Mouse (Mus musculus) hindbrain, embryonic 16.5 days (tissue): ENCODE results near the gene Gm17660. TPM values are rescaled to one million over a fixed set of nuclear protein-coding genes. Genes with fewer than 3 reads are reported as not detected.

Source experiments
- ATAC-seq: fragments of 200-750 bp; cut with Nextera tagmentation; 2 replicates; pipeline ENCODE4 v1.8.0; 2017; ENCODE audit warnings: moderate TSS enrichment, moderate library complexity
- H3K27ac ChIP-seq: fragments of 300-500 bp; sonication (generic); 2 replicates; pipeline ENCODE4 v1.5.1; 2014; ENCODE audit warnings: low read depth, mild to moderate bottlenecking, control low read depth, low read length, moderate library complexity
- H3K27me3 ChIP-seq: fragments of 300-500 bp; sonication (generic); replicated peaks from 2 replicates; pipeline ENCODE4 v1.6.1; 2014; ENCODE audit warnings: low read length; ENCODE audit not compliant: control insufficient read depth, insufficient read depth
- H3K36me3 ChIP-seq: fragments of 300-500 bp; sonication (generic); 2 replicates; pipeline ENCODE4 v1.6.1; 2014; ENCODE audit warnings: mild to moderate bottlenecking, low read length, moderate library complexity, mixed read lengths; ENCODE audit not compliant: control insufficient read depth, insufficient read depth
- H3K4me1 ChIP-seq: fragments of 300-500 bp; sonication (generic); 2 replicates; pipeline ENCODE4 v1.6.1; 2014; ENCODE audit warnings: low read depth, low read length; ENCODE audit not compliant: control insufficient read depth, insufficient read depth
- H3K4me2 ChIP-seq: fragments of 300-500 bp; sonication (generic); 2 replicates; pipeline ENCODE4 v1.6.1; 2014; ENCODE audit warnings: mild to moderate bottlenecking, low read length, control low read depth, moderate library complexity
- H3K4me3 ChIP-seq: fragments of 300-500 bp; sonication (generic); 2 replicates; pipeline ENCODE4 v1.5.1; 2014; ENCODE audit warnings: mild to moderate bottlenecking, low read length, control low read depth, moderate library complexity
- H3K9ac ChIP-seq: fragments of 300-500 bp; sonication (generic); 2 replicates; pipeline ENCODE4 v1.6.1; 2014; ENCODE audit warnings: low read depth, mild to moderate bottlenecking, control low read depth, low read length, moderate library complexity
- H3K9me3 ChIP-seq: fragments of 300-500 bp; sonication (generic); 2 replicates; pipeline ENCODE4 v1.6.1; 2014; ENCODE audit warnings: mild to moderate bottlenecking, low read length, moderate library complexity; ENCODE audit not compliant: control insufficient read depth
- WGBS: fragments of 180-500 bp; shearing (Covaris S2); extraction: QIAGEN DNeasy Blood & Tissue Kit; methylation state at CpG from one replicate; pipeline ENCODE4 v1.1.7; 2014; 5-methylcytosine and 5-hydroxymethylcytosine counted together
- polyA plus RNA-seq: library from polyadenylated mRNA; unstranded; fragments of >200 nt; fragmentation: Nextera tagmentation; extraction: Ambion mirVana; gene quantifications from 2 replicates; pipeline ENCODE4 v1.2.1, GENCODE M21; 2015

The Gm17660 gene
- 0.44 TPM in 1 of 2 replicates, not detected in the other for polyA plus RNA-seq

DNA sequence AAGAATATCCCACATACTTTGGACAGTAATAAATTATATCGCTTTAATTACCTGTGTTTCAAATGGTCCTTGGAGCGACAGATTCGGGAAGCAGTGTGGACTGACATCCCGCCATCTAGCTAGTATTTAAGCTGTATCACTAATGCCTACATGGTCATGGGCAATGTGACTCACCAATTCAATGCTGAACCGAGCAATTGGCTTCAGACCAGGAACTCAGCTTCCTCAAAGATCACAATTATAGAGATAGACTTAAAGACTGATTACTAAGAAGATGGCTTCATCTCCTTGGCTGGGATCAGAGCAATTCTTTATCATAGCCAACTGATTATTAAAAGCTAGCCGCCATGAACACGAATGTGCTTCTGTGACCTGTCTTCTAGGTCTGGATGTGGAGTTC, at the start of gene Gm17660:
Gm17660 (minus strand) TSS at position 101 of the 400 bp plus-strand sequence.
- no peak for ATAC-seq
- Histone ChIP-seq H3K9ac (no peak within 1 kb of the TSS), H3K4me3 (no peak within 1 kb of the TSS), H3K36me3 (no peaks in the 10 kb centered on the region), H3K27me3 (no peaks in the 10 kb centered on the region), H3K4me2 (no peak within 1 kb of the TSS), H3K27ac (no peak within 1 kb of the TSS), H3K4me1 (no peaks in the 10 kb centered on the region; the same call in 1 of the 2 replicates), H3K9me3 (no peaks in the 10 kb centered on the region)
- WGBS, result 94% methylated on average over 7 of the region's 7 CpGs

DNA sequence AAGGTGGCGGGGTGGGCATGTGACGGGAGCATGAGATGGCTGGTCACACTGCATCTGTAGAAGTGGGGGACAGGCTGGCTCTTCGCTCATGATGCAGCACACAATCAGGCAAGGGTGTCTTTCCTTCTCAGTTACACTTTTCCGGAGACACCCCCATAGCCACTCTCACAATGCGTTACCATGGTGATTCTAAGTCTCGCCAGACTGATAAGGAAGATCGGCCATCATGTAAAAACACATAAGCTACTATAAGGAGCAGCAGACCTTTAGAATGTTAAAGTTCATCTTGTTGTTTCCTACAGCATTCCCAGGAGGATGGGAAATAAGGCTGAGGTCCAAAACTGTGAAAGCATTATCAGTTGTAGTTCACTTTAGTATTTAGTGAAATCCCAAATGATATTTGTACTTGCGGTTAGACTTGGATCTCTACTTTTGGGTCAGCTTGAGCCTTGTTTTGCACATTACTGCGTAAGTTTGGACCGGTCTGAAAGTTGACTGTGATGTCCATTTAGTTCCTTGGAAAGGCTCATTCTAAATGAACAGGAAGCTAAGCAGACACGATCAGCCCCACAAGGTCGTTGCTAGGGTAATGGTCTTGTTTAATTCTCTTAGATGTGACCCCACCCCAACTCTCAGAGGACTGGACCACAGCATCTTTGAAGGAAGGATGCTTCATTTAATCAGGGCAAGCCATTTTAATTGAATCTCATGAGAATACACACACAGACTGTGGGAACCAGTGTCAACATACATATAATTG, 49.3 kb upstream of the Gm17660 start:
- Histone ChIP-seq H3K36me3 (no peaks in the 10 kb centered on the region), H3K4me3 (no peak overlapping the region), H3K4me1 (no peaks in the 10 kb centered on the region), H3K9ac (no peak overlapping the region), H3K4me2 (no peak overlapping the region), H3K9me3 (no peaks in the 10 kb centered on the region), H3K27me3 (no peaks in the 10 kb centered on the region), H3K27ac (no peak overlapping the region)
- ATAC-seq, result no peak
- WGBS, result 81% methylated on average over 12 of the region's 12 CpGs

- Histone ChIP-seq H3K4me2 (no peak overlapping the region), H3K4me1 (no peaks in the 10 kb centered on the region), H3K9me3 (no peaks in the 10 kb centered on the region), H3K27me3 (no peaks in the 10 kb centered on the region; the same call in 1 of the 2 replicates), H3K9ac (no peak overlapping the region), H3K36me3 (no peaks in the 10 kb centered on the region), H3K4me3 (no peak overlapping the region), H3K27ac (no peak overlapping the region)
- WGBS, result 81% methylated on average over 6 of the region's 6 CpGs
- ATAC-seq, result no peak
These were observed 46.7 kb upstream of the Gm17660 start for GRCm38 (mm10) chr5:104124016-104124658.

DNA sequence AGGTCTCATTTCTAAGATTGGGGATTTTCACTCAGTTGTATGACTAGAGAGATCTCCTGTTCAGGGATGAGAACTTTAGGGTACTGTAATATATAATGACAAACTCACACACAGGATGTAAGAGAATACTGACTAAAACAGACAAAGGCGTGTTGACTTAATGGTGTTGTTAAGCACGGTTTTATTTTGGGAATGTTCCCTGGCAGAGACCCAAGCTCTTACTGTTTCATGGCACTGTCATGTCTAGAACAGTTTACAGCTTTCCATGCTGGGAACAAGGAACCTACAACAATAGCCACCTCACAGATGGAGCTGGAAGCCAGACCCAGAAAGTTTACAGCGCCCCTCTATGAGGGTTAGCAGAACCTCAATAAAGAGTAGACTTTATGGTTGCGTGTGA, 38.5 kb upstream of the Gm17660 start:
- H3K36me3 ChIP-seq, result no peaks in the 10 kb centered on the region
- peaks cover 13% of the 10 kb centered on the region for H3K4me1 ChIP-seq
- ATAC-seq, result no peak
- H3K9ac ChIP-seq, result no peak overlapping the region
- H3K4me2 ChIP-seq, result no peak overlapping the region
- H3K27ac ChIP-seq, result 0 out of 2 replicates have a peak overlapping the region, but pooled peaks have one; percentile 36
- H3K27me3 ChIP-seq, result no peaks in the 10 kb centered on the region; the same call in 1 of the 2 replicates
- H3K9me3 ChIP-seq, result no peaks in the 10 kb centered on the region
- WGBS, result 68% methylated on average over 4 of the region's 4 CpGs
- no peak overlapping the region for H3K4me3 ChIP-seq

DNA sequence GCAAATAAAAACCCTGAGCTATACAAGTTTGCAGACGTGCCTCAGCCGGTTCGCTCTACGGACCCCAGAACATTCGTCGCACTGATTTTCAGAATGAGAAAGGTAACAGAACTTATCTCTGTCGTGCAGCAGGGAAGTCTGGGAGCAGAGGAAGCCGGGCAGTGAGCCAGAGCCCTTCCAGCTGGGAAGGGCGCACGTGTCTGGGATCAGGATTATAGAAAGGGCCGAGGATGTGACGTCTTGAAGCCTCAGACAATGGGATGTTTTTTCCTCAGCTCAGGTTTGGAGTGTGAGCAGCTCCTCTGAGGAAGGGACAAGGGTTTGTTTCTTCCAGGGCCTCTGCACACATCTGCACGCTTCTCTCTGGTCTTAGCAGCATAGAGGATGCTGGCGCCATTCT, 37.7 kb upstream of the Gm17660 start:
- Histone ChIP-seq H3K36me3 (no peaks in the 10 kb centered on the region), H3K4me2 (peak overlapping the region; percentile 0; the same call in 1 of the 2 replicates), H3K9me3 (no peaks in the 10 kb centered on the region), H3K4me1 (peaks cover 20% of the 10 kb centered on the region), H3K9ac (no peak overlapping the region), H3K27ac (peak overlapping the region; percentile 83), H3K4me3 (no peak overlapping the region), H3K27me3 (no peaks in the 10 kb centered on the region; the same call in 1 of the 2 replicates)
- 32% methylated on average over 14 of the region's 14 CpGs for WGBS
- ATAC-seq, result peak; percentile 3; the same call in 1 of the 2 replicates

DNA sequence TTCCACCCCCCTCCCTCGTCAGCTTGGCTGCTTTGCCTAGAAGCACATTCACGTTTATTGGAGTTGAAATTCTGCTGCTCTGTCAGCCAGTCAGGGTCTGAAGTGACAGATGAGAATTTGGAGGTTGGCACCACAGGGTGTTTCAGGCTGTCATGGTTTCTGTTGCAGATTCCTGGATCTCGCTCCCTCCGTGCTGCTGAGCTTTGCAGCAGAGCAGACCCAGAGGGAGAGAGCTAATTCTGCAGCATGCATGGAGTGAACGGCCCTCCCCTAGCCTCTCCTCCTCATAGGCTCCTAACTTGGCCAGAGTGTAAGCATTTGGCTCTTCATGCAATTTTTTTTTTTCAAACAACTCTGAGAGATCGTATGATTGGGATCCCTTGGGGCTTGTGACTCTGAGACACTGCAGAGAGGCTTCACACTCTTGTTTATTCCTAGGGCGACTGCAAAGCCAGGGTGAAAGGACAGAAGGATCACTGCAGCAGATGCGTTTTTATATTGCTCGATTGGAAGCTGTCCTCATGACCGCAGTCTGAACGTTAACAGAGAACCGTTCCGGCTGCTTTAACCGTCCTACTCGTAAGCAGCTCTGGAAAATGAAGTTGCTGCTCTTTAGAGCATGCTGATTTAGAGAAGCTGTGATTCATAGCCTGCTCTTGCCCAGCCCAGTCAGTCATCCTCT, 36.2 kb upstream of the Gm17660 start, which contains the start of gene Sparcl1:
Sparcl1 (minus strand) TSS at position 243 of the 682 bp plus-strand sequence.
- H3K27me3 ChIP-seq, result no peaks in the 10 kb centered on the region
- peak within 1 kb of the TSS; percentile 56 for H3K4me2 ChIP-seq
- H3K4me3 ChIP-seq, result peak within 1 kb of the TSS; percentile 39
- H3K9me3 ChIP-seq, result no peaks in the 10 kb centered on the region
- peak; percentile 70 for ATAC-seq
- H3K36me3 ChIP-seq, result no peaks in the 10 kb centered on the region
- H3K27ac ChIP-seq, result peak within 1 kb of the TSS; percentile 83
- peak within 1 kb of the TSS; percentile 56 for H3K9ac ChIP-seq
- WGBS, result 5% methylated on average over 15 of the region's 15 CpGs
- H3K4me1 ChIP-seq, result peaks cover 35% of the 10 kb centered on the region

DNA sequence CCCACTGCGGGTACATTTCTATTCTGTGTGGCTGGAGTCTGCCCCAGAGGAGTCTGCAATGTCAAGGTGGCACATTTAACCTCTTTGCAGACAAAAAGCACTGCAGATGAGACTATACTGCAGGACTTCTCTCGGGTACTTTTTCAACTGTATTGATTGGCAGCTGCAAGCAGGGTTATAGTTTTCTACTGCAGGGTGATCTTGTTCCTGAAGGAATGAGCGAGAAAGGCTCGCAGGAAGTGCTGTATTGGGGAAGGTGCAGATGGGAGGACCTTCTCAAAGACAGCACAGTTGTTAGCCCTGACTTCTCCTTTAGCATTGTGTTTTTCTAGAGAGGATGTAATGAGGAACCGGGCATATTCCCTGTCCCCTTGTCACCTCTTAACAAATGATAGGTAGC, 35.1 kb upstream of the Gm17660 start:
- Histone ChIP-seq H3K4me1 (peaks cover 45% of the 10 kb centered on the region), H3K36me3 (no peaks in the 10 kb centered on the region), H3K4me2 (peak overlapping the region; percentile 53), H3K4me3 (peak overlapping the region; percentile 32), H3K9me3 (no peaks in the 10 kb centered on the region), H3K9ac (peak overlapping the region; percentile 24), H3K27ac (peak overlapping the region; percentile 83), H3K27me3 (no peaks in the 10 kb centered on the region)
- 9% methylated on average over 5 of the region's 5 CpGs for WGBS
- no peak for ATAC-seq

DNA sequence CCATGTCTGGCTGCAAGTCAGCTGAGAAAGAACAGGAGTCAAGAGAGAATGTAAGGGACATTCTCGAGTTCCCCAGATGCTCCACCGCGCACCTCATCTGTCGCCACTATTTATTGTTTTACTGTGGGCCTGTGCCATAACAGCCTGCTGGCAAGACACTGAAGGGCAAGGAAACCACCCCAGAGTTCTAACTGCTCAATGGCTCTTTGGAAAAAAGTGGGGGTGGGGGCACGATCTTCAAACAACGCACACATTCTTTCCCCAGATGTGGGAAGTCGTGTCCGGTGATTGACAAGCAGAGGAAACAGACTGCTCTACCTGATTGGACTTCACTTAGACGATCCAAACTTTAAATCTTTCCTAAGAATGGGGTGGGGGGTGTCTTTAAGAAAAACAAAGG, 34.6 kb upstream of the Gm17660 start:
- peaks cover 46% of the 10 kb centered on the region for H3K4me1 ChIP-seq
- H3K27me3 ChIP-seq, result no peaks in the 10 kb centered on the region
- peak overlapping the region; percentile 5; the same call in 1 of the 2 replicates for H3K9ac ChIP-seq
- no peak for ATAC-seq
- WGBS, result 8% methylated on average over 9 of the region's 9 CpGs
- no peaks in the 10 kb centered on the region for H3K36me3 ChIP-seq
- H3K4me3 ChIP-seq, result peak overlapping the region; percentile 32
- H3K4me2 ChIP-seq, result peak overlapping the region; percentile 53
- H3K9me3 ChIP-seq, result no peaks in the 10 kb centered on the region
- H3K27ac ChIP-seq, result peak overlapping the region; percentile 83
